Mouse (Mus musculus) adrenal gland, adult 2 months (tissue): ENCODE data around the gene Loxl1. TPM values are rescaled to one million over a fixed set of nuclear protein-coding genes. Genes with fewer than 3 reads are reported as not detected.

Experiments used
- DNase-seq: peaks from one replicate; pipeline ENCODE4 v3.0.0; 2021
- long read RNA-seq: library from polyadenylated mRNA; stranded (forward); transcript quantifications from one replicate; pipeline ENCODE4 v2.0.0, GENCODE M21; 2021
- polyA plus RNA-seq: library from polyadenylated mRNA; depleted of rRNA; stranded (reverse); fragments of >200 nt; gene quantifications from 2 replicates; pipeline ENCODE4 v1.2.3, GENCODE M21; 2012; rRNA removed
- total RNA-seq, 2 experiments: library from RNA; stranded (reverse); gene quantifications; 2 replicates each; pipeline ENCODE4 v1.2.3; 2021

The Loxl1 gene
- total RNA-seq (10 to 100 TPM; 24.8 to 44.6 TPM), polyA plus RNA-seq (73.5 and 81.5 TPM in 2 replicates)
- long read RNA-seq, transcript Loxl1-201 (7 exons, 3,297 nt) = major isoform, 23 of 27 reads
- long read RNA-seq, partial matches to known transcripts = 2 of 27 reads
- long read RNA-seq, other reads (novel, unspliced or antisense) = 2 of 27 reads

DNA sequence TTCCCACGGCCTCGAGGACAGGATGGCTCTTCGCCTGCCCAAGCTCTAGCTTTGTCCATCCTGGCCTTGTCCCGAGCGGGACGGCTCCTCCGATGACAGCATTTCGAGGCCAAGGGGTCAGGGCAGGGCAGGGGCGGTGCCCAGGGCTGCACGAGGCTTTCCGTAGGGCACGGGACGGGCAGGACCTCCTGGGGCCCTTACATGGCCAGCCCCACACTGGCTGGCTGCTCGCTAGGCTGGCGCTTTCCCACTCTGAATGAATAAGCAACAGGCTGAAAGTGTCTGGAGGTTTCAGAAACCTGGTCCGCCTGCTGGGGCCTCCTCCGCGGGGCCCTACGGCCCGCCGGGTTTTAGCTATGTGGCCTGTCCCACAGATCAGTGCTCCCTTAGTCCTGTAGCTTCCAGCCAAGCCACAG is at the start of gene Loxl1:
Gene Loxl1 (minus strand): TSS at position 243 of the 416 bp plus-strand sequence.
- peak; percentile 82 for DNase-seq

DNA sequence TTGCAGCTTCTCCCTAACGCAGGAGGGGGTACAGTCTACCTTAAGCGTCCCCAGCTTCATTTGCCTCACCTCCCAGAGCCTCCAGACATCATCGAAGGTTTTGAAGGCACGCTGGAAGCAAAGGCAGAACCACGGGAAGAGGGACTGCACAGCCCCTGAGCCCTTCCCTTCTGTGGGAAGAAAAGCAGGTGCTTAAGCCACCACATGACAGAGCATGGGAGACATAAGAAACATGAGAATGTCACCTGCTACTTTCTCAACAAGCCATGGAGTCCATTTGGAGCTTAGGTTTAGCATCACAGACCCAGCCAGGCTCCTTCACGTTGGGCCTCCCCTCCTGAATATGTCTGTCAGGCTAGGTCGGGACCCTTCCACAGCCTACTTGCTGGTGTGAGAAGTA is 49.0 kb upstream of the Loxl1 start:
- DNase-seq = no peak

DNA sequence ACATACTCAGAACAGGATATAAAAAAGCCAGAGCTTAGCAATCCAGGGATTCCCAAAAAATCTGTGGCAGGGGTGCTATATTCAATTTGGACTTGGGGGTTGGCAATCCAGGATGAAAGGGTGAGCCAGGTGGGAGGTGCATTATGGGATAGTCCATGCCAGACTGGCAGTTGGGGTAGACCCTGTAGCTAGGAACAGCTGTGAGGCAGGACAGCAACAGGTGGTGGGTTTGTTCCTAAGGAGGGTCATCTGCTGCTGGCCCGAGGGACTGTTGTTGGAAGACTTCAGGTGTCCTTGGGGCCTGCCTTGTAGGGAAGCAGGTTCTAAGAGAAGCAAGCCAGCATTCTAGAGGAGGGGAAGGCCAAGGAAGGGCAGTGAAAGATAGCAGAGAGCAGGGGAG is 48.4 kb upstream of the Loxl1 start:
- no peak for DNase-seq

DNA sequence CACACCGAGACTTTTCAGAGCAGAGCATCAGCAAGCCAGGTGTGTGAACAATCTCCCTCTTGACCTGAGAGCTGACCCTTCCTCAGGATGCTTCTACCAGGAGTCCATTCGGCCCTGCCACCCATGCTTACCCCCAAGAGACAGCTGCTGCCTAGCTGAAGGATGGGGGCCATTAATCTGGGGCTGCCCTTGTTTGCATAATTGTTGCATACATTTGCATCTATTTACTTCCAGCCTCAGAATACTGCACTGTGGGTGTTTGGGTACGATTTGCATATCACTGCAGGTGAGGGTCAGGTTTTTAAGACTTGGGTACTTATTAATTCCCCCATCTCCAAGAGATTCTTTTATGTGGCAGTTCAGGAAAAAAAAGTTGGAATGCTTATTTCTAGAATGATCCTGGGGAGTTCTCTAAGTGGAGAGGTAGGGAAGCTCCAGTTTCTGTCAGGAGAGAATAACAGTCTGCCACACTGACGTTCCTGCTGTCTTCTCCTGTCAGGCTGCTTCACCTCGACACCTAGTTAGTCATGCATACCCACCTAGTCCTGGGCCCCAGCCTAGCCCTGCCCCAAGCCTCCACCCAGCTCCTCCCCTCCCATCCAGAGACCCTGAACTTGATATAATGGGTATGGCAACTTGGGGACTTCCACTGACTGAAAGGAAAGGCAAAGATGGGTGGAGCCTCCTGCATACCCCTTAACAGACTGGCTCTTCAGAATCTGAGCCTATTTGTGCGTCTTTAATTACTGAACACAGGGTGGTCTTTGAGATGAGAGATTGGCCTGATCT is 42.5 kb upstream of the Loxl1 start:
- no peak for DNase-seq

DNA sequence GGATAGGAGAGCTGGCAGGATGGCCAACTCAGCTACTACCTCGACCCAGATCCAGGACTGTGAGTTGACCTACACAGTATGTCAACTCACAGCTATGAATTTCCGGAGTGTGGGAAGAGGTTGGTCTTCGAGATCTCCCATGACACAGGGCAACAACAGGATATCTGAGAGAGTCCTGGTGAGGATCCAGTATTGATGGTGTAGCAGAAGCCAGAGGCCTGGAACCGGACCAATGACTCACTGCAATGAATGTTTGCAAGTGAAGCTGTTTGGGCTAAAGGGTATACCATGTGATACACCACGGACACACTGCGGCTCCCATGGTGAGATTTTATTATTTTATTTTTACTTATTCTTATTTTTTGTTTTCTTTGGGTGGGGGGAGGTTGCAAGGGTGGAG is 41.7 kb upstream of the Loxl1 start:
- DNase-seq = no peak

DNA sequence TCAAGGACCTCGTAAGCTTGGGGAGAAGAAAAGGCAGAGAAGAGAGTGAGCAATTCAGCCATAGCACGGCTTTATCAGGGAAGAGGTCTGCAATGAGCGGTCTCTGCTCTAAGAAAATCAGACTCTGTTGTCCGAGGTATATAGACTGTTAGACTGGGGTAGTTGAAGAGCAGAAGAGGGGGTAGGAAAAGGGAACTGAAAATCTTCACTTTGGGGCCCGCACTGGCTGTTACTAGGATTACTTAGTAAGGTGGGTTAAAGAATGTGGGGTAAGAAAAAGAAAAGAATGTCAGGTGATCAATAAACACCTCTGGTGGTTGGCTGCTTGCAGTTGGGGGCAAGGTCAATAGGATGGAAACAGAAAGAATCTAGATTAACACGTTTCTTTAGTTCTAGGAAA is 40.2 kb upstream of the Loxl1 start:
- DNase-seq = no peak

DNA sequence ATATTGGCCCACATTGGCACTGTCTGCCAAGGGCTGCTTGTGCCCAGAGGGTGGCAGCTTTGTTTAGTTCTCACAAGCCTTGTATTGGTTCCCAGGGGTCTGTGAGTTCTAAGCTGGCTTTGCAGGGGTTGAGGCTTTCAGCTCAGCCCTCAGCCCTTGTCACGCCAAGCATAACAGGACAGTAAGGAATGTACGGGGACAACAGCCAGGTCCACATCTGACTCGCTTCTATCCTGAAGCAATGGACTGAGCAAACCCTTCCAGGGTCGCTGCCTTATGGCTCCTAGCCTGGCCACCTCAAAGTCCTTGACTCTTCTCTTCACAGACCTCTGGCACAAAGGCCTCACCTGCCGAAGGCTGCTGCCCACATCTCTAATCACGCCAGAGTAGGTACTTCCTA is 34.8 kb upstream of the Loxl1 start:
- DNase-seq = no peak

DNA sequence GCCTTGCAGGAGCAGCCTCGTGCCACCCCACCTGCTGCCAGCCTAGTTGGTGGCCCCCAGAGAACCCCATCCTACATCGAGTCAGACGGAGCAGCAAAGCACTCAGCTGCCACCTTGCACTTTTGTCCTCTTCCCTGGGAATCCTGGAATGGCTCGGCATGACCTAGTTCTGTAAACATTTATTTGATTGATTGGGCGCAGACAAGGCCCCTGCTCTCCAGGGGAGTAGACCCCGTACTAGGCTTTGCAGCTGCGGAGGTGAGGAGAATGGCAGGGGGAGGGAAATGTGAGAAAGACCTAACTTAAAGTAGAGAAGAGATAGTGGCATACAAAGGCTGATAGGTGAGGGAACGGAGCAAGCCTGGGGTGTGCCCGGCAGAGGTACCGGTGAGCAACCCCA is 33.5 kb upstream of the Loxl1 start:
- no peak for DNase-seq

DNA sequence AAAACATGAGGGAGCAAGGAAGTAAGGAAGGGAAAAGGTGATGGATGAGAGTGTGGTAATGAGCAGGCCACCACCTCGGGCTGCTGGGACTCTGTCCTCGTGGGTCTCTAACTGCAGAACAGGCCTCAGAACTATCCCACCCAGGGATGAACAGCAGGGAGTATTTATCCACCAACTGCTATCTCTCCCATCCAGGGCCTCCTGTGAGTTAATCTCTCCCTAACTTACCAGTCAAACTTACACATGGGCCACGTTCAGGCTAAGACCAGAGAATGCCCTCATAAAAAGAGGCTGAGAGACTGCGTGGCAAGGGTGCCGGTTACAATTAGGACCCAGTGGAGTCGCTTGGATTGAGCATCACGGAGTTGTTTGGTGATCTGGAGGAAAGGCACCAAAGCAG is 33.0 kb upstream of the Loxl1 start:
- no peak for DNase-seq

DNA sequence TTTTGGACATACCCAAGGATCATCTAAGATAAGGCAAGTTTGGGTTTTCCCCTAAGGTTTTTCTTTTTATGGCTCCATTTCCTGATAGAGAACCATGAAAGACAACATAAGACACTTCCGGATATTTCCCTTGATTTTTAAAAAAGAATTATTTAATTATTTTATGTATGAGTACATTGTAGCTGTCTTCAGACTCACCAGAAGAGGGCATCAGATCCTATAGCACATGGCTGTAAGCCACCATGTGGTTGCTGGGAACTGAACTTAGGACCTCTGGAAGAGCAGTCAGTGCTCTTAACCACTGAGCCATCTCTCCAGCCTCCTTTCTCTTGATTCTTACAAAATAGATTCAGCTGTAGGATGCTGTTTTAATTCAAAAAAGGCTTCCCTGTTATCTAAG is 28.8 kb upstream of the Loxl1 start:
- DNase-seq = no peak

DNA sequence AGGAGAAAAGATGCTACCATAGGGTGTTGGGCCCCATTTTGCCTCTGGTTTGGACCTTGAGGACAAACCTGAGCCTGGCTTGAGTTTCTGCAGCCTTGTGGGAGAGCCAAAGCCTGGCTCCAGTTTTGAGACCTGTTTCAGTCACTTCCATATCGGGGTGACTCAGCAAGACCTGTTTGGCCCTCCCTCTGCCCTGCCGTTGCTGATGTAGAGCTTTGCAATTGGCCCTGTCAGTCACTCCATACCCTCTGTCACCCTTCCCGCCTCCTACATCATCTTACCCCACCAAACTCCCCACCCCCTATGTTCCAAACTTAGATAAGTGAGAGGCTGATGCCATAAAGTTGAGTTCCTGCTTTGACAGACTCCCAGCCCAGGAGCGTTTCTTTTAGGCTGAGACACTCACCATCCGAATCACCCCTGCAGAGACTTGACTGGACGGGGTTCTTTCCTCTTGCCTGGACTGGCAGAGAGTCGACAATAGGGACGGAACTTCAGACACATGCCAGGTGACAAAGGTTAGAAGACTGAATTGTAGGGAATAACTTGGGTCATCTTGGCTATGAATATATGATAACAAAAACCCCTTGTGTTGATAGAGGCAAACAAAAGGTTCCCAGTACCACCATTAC is 23.8 kb upstream of the Loxl1 start:
- DNase-seq = no peak

DNA sequence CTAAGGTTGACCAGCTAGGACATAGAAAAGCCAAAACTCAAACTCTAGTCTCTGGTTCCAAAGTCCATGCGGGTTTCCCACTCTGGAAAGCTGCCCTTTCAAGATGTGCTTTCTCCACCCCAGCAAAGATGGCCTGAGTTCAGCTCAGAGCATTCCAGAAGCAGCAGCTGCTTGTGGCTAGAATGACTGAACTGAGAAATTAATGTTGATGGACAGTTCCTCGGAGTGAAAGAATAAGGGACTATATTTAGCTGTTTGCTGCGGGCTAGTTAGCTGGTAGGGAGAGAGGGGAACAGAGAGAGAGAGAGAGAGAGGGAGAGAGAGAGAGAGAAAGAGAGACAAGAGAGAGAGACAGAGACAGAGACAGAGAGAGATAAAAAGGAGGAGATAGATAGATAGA is 18.3 kb upstream of the Loxl1 start:
- no peak for DNase-seq

DNA sequence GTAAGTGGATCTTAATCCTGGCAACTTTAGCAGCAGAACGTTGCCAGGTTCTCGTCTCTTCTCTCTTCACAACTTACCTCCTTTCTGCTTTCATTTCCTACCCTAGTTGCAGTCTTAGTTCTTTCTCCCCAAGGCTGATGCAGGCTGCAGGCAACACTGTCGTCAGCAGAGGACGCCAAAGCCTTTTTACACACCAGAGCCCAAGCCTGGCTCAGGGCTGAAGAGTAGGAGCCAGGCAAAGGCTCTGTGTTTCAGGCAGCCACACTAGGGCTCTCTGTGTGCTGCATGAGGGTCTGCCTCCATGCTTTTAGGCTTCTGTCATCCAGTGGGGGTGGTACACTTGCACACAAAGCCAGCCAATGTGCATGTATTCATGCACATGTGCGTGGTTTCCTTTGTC is 17.3 kb upstream of the Loxl1 start:
- DNase-seq = peak; percentile 46

DNA sequence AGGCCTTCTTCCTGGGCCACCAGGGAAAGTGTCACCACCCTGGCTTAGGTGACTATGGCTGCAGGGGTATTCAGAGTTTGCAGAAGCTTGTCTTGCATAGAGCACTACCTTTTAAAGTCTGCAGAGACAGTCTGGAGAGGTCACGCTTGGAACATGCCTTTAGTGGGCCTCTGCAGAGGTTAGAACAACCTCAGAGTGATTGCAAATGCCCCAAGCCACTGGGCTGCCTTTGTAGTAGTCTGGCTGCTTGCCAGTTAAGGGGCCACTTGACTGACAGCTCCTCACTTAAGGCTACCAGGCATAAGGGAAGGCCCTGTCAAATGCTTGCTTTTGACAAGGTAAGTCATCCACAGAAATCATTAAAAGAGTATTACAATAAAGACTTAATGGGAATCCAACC is 14.4 kb upstream of the Loxl1 start:
- DNase-seq = no peak

DNA sequence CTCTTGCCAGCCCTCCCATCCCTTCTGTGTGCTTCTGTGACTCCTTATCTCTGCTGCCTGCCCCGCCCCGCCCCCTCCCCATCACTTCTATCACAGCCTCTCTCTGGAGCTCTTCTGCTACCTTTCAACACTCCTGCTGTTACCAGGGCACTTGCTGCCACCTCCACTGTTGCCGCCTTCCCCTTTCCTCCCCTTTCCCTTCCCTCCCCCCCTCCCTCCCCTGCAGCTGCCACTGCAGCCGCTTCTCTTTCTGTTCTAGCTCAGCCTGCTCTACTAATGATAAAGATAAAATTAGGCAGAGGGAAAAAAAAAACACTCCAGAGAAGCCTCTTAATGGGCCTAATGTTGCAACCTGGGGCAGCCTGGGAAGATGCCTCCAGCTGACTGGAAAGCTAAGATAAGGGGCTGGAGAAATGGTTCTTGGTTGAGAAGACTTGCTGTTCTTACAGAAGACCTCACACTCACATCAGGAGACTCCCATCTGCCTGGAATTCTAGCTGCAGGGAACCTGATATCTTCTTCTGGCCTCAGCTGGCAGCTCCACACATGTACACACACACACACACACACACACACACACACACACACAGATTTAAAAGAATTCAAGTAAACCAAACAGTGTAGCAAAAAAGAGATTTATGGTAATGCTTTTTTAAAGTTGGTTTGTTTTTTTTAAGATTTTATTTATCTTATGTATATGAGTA is 13.6 kb upstream of the Loxl1 start:
- DNase-seq = no peak

DNA sequence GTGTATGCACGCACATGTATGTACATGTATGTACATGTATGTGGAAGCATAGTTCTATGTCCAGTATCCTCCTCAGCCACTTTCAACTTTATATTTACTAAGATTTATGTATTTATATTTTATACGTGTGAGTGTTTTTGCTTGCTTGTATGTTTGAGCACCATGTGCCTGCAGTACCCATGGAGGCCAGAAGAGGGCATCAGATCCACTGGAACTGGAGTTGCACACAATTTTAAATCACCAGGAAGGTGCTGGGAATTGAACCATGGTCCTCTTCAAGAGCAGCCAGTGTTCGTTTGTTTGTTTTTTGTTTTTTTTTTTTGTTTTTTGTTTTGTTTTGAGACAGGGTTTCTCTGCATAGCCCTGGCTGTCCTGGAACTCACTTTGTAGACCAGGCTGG is 8.7 kb upstream of the Loxl1 start:
- DNase-seq = no peak

DNA sequence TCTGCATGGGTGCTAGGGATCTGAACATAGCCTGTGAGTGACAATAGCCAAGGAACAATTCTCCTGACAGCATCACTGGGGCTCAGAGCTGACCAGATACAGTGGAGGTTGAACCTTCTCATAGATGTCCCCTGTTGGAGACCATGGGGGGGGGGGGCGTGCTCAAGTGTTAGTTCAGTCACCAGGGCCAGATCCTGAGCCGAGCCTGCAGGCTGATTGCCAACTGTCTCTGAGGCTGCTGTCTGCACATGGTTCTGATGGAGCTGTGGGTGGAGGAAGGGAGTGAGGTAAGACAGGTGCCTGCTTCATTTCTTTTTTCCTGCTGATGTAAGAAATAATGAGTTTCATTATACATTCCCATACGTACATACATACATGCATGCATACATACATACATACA is 5.3 kb upstream of the Loxl1 start:
- no peak for DNase-seq

DNA sequence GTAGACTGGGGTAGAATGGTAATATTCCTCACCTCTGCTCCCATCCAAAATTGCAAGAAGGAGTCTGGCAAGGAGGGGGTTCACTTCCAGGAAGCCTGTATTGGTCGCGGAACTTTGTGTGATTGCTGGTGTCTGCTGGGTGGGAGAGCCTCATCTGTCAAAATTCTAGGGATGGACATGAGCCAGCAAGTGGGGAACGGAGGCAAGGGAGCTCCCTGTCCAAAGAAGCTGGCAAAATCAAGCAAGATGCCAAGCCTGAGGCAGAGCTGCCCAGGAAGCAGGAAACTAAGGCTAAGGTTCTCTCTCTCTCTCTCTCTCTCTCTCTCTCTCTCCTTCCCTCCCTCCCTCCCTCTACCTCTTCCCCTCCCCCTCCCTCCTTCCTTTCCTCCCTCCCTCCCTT is 4.4 kb upstream of the Loxl1 start:
- DNase-seq = no peak

DNA sequence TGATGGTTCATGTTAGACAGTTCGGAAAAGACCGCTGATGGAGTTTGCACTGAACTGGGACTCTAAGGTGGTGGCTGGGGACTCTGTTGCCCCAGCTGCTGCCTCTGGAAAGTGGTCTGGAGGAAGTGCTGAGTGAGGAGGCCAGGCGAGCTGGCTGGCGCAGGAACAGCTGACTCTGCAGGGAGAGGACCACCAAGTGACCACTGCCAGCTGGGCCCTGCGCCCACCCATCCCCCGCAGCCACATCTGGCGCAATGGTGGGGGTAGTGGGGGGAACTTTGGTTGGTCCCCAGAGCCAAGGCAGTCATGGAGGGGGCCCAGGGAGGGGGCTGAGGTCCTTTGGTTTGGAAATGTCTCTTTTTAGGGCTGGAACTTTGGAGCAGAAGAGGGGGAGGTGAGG is 3.8 kb upstream of the Loxl1 start:
- DNase-seq = no peak

DNA sequence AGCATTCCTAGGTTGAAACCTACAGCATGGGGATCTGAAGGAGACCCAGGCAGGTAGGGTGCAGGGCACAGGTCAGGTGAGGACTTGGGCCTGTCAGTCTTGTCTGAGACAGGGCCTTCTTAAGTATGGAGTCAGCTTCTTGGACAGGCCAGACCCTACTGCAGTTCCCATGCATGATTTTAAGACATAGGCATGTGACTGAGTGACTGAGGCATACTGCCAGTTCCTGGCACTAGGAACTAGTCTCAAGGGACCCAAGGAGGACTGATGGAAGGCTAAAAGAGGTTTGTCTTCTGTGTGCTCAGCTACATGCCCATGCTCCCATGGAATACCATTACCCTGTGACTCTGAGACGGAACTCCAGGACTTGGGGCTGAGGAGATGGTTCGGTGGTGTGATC is 2.9 kb upstream of the Loxl1 start:
- DNase-seq = peak; percentile 30

DNA sequence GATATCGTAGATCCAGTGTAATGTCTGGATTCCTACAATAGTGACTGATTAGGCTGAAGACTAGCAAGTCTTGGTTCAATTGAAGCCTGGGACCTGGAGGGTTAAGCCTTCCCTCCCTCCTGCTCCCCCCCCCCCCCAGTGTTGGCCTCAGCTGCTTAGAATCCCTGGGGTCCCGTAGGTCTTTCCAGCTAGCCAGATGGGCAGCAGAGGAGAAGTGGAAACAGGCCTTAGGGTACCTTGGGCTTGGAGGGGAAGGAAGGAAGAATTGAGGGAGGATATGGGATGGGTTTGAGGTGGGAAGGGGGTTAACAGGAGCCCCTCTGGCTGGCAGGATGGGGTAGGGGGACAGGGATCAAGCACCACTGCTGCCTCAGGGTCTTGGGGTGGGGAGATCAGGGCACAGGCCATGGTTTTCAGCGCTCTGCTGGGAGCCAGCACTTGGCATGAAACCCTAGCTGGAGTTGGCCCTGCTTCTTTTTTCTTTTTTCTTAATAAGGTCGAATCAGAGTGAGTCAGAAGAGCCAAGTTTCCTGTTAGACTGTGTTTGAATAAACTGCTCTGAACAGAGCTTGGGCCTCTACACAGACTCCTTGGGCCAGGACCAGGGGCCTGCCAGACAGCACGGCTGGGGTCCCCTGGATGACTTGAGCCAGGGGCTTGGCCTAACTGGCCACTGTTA is 1.8 kb upstream of the Loxl1 start:
- DNase-seq = peak; percentile 75

DNA sequence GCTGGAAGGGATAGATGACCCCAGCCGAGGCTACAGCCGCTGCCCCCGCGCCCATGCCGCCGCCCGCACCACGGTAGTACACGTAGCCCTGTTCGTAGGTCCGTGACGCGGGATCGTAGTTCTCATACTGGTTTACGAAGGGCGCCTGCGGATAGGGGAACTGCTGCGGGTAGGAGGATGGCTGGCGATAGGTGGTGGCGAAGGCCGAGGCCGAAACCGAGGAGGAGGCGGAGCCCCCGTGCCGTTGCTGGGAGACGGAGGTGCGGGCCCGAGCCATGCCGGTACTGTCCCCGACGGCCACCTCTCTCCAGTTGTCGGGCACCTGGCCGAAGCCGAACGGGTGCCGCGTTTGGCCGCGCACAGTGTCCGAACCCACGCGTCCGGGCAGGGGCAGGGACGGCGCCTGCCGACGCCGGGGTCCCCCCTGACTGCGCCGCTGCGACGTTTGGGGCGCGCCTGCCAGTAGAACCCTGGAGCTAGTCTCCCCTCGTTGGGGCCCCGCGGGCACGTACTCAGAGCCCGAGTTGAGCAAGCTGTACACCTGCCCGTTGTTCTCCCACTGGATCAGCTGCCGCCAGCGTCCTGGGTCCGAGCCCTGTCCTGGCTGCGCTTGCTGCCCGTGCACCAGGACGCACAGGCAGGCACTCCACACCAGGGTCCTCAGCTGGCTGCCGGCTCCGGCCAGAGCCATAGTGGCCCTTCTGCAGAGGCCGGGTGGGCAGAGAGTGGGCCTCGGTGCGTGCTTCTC is 616 bp downstream of the Loxl1 start:
- peak; percentile 75 for DNase-seq
